Mouse (Mus musculus) forebrain, embryonic 10.5 days (tissue): Measurements from ENCODE around the gene BC051665. TPM values are rescaled to one million over a fixed set of nuclear protein-coding genes. Genes with fewer than 3 reads are reported as not detected.
A peak's percentile ranks its signal among the peaks of the same experiment; 100 is the strongest.

Source experiments
- DNase-seq: peaks from one replicate; pipeline ENCODE4 v3.0.0-alpha.2; 2017; ENCODE audit warnings: low spot score; ENCODE audit errors: extremely low spot score
- H3K27ac ChIP-seq: fragments of 300-500 bp; sonication (generic); 2 replicates; pipeline ENCODE4 v1.5.1; 2016; ENCODE audit warnings: mild to moderate bottlenecking
- H3K27me3 ChIP-seq: fragments of 300-500 bp; sonication (generic); 2 replicates; pipeline ENCODE4 v1.6.1; 2016; ENCODE audit warnings: mild to moderate bottlenecking; ENCODE audit not compliant: poor library complexity, severe bottlenecking
- H3K36me3 ChIP-seq: fragments of 300-500 bp; sonication (generic); replicated peaks from 2 replicates; pipeline ENCODE4 v1.6.1; 2016; ENCODE audit warnings: mild to moderate bottlenecking, moderate library complexity
- H3K4me1 ChIP-seq: fragments of 300-500 bp; sonication (generic); 2 replicates; pipeline ENCODE4 v1.6.1; 2016
- H3K4me3 ChIP-seq: fragments of 300-500 bp; sonication (generic); 2 replicates; pipeline ENCODE4 v1.5.1; 2016; ENCODE audit warnings: mild to moderate bottlenecking, moderate library complexity
- H3K9me3 ChIP-seq: fragments of 300-500 bp; sonication (generic); 2 replicates; pipeline ENCODE4 v1.6.1; 2016; ENCODE audit warnings: mild to moderate bottlenecking, moderate library complexity
- WGBS: fragments of 180-500 bp; shearing (Covaris S2); methylation state at CpG from one replicate; pipeline ENCODE4 v1.1.7; 2016; 5-methylcytosine and 5-hydroxymethylcytosine counted together
- polyA plus RNA-seq: library from polyadenylated mRNA; unstranded; fragments of >200 nt; fragmentation: Nextera tagmentation; extraction: Ambion mirVana; gene quantifications from 2 replicates; pipeline ENCODE4 v1.2.1, GENCODE M21; 2016

Gene BC051665
- polyA plus RNA-seq, 1 experiment from 2014 or later = not detected

DNA sequence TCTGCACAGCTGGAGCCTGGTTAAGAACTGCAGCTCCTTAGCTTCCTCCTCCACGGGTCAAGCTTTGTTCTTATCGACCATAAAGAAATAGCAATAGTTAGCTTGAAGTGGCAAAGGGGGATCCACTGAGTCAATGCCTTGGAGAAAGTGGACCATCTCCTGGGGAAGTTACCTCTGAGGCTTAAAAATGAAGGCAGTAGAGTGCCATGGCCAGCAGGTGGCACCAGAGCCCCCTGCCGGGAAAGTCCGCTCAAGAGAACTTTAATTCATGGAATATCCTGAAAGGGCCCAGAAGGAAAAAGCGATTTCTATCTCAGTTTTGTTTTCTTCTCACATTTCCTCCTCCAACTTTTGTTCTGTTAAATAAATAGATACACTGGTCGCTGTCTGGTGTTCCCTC, 27.0 kb downstream of the BC051665 start:
- DNase-seq = peak; percentile 51
- Histone ChIP-seq H3K4me1 (no peaks in the 10 kb centered on the region), H3K4me3 (no peak overlapping the region), H3K27me3 (no peaks in the 10 kb centered on the region), H3K9me3 (no peaks in the 10 kb centered on the region), H3K27ac (no peak overlapping the region), H3K36me3 (peaks cover 45% of the 10 kb centered on the region)
- 44% methylated on average over 6 of the region's 6 CpGs for WGBS

DNA sequence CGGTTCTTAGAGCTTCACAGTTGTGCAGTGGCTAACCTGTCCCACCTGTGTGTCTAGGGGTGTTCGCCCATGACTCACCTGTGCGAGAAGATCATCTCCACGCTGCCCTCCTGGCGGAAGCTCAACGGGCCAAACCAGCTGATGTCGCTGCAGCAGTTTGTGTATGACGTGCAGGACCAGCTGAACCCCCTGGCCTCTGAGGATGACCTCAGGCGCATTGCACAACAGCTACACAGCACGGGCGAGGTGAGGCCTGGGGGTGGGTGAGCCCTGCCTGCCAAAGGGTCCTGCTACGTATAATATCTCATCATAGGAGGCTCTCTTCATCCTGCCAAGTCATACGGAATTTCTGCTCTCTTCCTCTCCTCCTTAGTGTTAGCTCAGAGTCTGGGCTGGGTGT, 28.9 kb downstream of the BC051665 start:
- Histone ChIP-seq H3K4me1 (no peaks in the 10 kb centered on the region), H3K9me3 (peaks cover 4% of the 10 kb centered on the region; the same call in 1 of the 2 replicates), H3K27me3 (no peaks in the 10 kb centered on the region), H3K27ac (no peak overlapping the region), H3K4me3 (no peak overlapping the region), H3K36me3 (peaks cover 52% of the 10 kb centered on the region)
- WGBS = 91% methylated on average over 13 of the region's 13 CpGs
- DNase-seq = no peak

DNA sequence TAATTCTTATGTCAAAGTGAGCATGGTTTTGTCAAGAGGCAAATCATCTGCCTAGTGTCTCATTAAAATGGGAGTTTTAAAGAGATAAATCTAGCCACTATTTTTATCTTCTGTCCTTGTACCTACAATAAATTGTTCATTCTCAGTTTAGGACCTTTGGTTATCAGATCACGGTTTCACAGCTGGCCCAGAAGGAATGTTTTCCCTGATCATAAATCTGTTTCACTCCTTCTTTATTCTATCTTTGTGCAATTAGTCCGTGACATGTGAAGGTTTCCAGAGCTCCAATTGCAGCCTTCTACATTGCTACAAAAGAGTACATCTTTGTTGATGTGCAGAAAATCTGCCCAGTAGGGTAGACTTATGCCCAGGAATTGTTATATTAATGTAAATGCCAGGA, 30.9 kb downstream of the BC051665 start:
- no peaks in the 10 kb centered on the region for H3K27me3 ChIP-seq
- 85% methylated on average over 2 of the region's 2 CpGs for WGBS
- no peaks in the 10 kb centered on the region for H3K4me1 ChIP-seq
- no peak for DNase-seq
- peaks cover 53% of the 10 kb centered on the region for H3K36me3 ChIP-seq
- no peak overlapping the region for H3K27ac ChIP-seq
- peaks cover 6% of the 10 kb centered on the region; the same call in 1 of the 2 replicates for H3K9me3 ChIP-seq
- H3K4me3 ChIP-seq = no peak overlapping the region

DNA sequence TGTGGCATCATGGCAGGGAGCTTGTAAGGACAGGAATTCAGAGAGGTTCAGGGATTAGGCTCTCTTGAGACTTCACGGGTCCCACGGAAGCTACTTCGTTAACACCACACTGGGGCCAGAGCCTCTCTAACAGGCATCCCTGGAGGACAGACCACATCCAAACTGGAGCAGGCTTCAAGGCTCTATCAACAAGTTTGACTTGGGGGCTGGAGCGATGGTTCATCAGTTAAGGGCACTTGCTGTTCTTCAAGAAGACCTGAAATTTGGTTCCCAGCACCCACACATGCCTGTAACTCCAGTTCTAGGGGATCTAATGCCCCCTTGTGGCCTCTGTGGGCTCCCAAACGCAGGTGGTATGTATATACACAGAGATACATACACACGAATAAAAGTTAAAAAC, 32.9 kb downstream of the BC051665 start:
- WGBS = 93% methylated on average over 6 of the region's 6 CpGs
- Histone ChIP-seq H3K4me3 (no peak overlapping the region), H3K27me3 (no peaks in the 10 kb centered on the region), H3K4me1 (no peaks in the 10 kb centered on the region), H3K27ac (no peak overlapping the region), H3K9me3 (peaks cover 6% of the 10 kb centered on the region; the same call in 1 of the 2 replicates), H3K36me3 (peaks cover 70% of the 10 kb centered on the region)
- no peak for DNase-seq

DNA sequence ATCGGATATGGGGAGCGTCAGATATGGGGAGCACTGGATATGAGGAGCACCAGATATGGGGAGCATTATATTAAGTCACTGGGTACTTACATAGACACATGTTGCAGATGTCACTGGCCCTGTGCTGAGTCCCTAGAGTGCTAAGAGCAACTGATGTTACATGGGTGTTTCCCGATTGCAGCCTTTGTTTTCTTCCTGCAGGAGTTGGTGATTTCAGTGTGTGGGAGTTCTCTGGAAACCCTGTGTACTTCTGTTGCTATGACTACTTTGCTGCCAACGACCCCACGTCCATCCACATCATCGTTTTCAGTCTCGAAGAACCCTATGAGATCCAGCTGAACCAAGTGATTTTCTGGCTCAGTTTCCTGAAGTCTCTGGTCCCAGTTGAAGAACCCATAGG, 35.2 kb downstream of the BC051665 start:
- Histone ChIP-seq H3K4me1 (no peaks in the 10 kb centered on the region), H3K36me3 (peaks cover 70% of the 10 kb centered on the region), H3K9me3 (peaks cover 6% of the 10 kb centered on the region; the same call in 1 of the 2 replicates), H3K27ac (no peak overlapping the region), H3K27me3 (no peaks in the 10 kb centered on the region), H3K4me3 (no peak overlapping the region)
- no peak for DNase-seq
- 91% methylated on average over 7 of the region's 7 CpGs for WGBS

DNA sequence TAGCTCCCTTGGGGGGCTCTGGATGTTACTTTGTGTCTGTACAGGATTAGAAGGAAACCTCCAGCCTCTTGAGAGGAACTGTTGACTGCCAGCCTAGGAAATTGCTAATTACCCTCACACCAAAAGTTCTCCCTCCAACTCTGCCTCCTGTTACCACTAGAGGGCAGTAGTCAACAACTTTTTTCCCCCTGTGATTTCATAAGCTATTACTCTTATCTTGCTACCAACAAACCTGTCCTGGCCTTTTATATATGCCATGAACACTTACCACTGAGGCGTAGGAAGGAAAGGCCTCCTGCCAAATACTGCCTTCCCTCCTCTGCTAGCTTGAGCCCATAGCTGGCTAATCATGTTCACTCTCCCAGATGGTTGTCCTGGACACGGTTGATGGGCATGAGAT, 37.6 kb downstream of the BC051665 start:
- H3K9me3 ChIP-seq = peaks cover 6% of the 10 kb centered on the region; the same call in 1 of the 2 replicates
- H3K36me3 ChIP-seq = peaks cover 57% of the 10 kb centered on the region
- no peak overlapping the region for H3K4me3 ChIP-seq
- H3K4me1 ChIP-seq = peaks cover 4% of the 10 kb centered on the region; the same call in 1 of the 2 replicates
- H3K27ac ChIP-seq = no peak overlapping the region
- DNase-seq = no peak
- 92% methylated on average over 2 of the region's 2 CpGs for WGBS
- H3K27me3 ChIP-seq = no peaks in the 10 kb centered on the region

DNA sequence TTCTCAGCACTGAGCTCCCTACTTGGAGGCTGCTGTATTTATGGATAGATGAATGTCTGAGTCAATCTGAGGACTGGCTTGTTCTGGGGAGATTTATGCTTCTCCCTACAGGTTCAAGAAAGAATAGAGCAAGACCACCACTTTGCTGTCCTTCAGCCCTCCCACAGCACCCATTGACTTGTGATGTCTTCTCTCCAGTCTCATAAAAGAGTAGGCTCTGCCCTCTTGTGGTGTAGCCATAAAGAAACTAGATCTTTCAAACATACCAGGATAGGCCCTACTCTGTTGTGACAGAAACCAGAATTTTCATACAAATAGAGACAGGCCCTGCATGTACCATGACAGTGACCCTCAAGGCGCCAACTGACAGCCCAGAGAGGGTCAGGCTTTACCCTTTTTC, 39.0 kb downstream of the BC051665 start:
- Histone ChIP-seq H3K27me3 (no peaks in the 10 kb centered on the region), H3K27ac (no peak overlapping the region), H3K36me3 (peaks cover 43% of the 10 kb centered on the region), H3K9me3 (peaks cover 1% of the 10 kb centered on the region; the same call in 1 of the 2 replicates), H3K4me1 (peaks cover 7% of the 10 kb centered on the region; the same call in 1 of the 2 replicates), H3K4me3 (no peak overlapping the region)
- DNase-seq = no peak
- WGBS = 95% methylated on average over 1 of the region's 1 CpGs

DNA sequence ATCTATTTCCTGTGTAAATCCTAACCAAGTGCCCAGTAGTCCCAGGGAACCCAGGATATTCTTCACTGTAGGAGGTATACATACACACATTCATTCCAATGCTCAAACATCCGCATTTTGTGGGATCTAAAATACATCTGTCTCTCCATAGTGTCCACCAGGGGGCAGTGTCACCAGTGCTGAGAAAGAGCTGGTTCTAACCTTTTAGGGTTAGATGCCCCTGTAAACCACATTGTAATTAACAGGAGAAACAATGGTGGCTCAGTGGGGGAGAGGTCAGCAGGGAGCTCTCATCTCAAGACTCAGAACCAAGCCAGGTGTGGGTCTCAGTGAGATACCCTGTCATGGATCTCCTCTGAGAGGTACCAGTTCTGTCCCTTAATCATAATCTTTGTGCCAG, 39.9 kb downstream of the BC051665 start:
- Histone ChIP-seq H3K36me3 (peaks cover 37% of the 10 kb centered on the region), H3K4me3 (no peak overlapping the region), H3K4me1 (peaks cover 7% of the 10 kb centered on the region; the same call in 1 of the 2 replicates), H3K27me3 (no peaks in the 10 kb centered on the region), H3K27ac (no peak overlapping the region), H3K9me3 (no peaks in the 10 kb centered on the region)
- DNase-seq = peak; percentile 43
- WGBS = 51% methylated on average over 1 of the region's 1 CpGs

DNA sequence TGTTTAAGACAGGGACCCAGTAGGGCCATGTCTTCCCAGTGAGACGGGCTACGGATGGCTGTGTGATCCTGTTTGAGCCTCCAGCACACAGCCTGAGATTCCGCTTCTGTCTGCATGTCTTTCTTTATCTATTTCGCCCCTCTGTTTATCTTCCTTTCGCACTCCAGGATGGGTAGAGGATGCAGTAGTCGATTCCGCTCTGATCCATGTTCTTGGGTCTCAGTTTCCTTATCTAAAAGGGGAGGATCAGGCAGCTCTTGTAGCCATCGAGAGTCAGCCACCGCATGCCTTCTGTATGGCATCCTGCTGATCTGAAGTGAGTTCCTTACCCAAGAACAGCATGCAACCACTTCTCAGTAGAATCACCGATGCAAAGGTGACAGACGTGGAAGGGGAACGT, 40.8 kb downstream of the BC051665 start:
- Histone ChIP-seq H3K36me3 (peaks cover 33% of the 10 kb centered on the region), H3K27ac (no peak overlapping the region)

DNA sequence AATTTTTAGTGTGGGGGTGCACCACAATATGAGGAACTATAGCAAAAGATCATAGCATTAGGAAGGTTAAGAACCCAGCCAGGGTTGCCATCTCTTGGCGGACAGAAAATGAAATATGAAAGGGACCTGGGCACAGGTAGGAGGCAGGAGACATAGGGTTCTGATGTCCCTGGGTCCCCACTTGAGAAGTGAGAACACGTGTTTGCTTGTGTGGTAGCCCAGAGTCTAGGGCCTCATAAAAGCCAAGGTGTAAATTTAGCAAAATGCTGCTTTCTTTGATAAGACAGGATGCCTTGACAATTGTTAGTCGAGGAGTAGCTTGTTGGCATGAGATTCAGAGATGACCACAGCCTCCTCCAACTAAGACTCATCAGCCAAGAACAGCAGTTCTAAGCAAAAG, 41.4 kb downstream of the BC051665 start:
- Histone ChIP-seq H3K9me3 (no peaks in the 10 kb centered on the region), H3K36me3 (peaks cover 34% of the 10 kb centered on the region), H3K27me3 (no peaks in the 10 kb centered on the region), H3K27ac (no peak overlapping the region), H3K4me3 (no peak overlapping the region), H3K4me1 (peaks cover 7% of the 10 kb centered on the region; the same call in 1 of the 2 replicates)
- DNase-seq = no peak
- WGBS = 90% methylated on average over 3 of the region's 3 CpGs

More for the DNA sequence above, 40.8 kb downstream of the BC051665 start:
- WGBS = 88% methylated on average over 12 of the region's 12 CpGs
- no peak for DNase-seq
- no peaks in the 10 kb centered on the region for H3K27me3 ChIP-seq
- H3K4me1 ChIP-seq = peaks cover 7% of the 10 kb centered on the region; the same call in 1 of the 2 replicates
- no peaks in the 10 kb centered on the region for H3K9me3 ChIP-seq
- no peak overlapping the region for H3K4me3 ChIP-seq

DNA sequence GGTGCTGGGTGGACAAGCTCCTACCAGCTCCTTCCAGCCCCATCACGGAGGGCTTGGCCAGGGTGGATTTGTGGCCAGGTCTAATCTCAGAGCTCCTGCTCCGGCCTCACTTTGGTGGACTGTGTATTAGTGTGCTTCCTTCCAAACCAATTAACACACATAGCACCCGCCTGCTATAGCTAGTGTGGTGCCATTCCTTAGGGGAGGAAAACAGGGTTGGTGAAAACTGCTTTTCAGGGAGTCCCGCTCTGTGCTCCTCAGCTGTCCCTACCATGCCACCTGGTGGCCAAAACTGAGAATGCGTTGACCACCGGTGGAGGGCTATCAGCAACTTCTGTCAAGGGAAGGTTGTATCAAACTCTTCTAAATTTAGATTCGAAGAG, 42.1 kb downstream of the BC051665 start:
- Histone ChIP-seq H3K36me3 (peaks cover 35% of the 10 kb centered on the region), H3K4me1 (peaks cover 7% of the 10 kb centered on the region; the same call in 1 of the 2 replicates), H3K4me3 (no peak overlapping the region), H3K27me3 (no peaks in the 10 kb centered on the region), H3K9me3 (no peaks in the 10 kb centered on the region), H3K27ac (no peak overlapping the region)
- DNase-seq = peak; percentile 78
- WGBS = 40% methylated on average over 7 of the region's 7 CpGs

DNA sequence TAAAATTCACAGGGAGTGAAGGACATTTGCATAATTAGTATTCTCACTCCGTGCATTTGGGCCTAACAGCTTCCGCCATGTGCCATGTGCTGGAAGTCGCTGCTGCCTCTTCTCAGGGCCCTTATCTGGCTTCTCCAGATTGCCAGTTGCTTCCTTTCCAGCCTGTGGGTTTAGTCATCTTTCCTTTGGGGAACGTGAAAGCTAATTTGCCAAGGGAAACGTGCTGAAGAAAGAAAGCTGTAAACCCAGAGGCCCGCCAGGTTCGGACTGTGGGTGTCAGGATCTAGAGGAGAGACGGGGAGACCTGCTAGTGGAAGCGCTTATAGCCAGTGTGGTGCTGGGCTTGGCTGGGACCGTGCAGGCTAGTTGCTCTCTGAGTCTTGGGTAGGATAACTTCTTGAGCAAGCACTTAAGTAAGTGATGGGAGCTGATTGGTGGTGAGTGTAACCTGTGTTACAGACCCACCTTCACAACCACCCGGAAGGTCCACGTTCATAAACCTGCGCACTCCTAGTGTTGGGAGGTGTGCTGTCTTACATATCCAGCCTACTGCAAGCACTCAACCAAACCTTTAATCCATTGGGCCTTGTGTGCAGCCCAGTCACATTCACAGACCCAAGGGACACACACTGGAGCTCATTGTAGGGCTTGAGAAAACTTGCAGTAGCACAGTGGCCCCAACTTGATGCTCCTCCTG, 42.6 kb downstream of the BC051665 start:
- Histone ChIP-seq H3K4me1 (peaks cover 7% of the 10 kb centered on the region), H3K4me3 (no peak overlapping the region), H3K27me3 (no peaks in the 10 kb centered on the region), H3K36me3 (peaks cover 30% of the 10 kb centered on the region), H3K9me3 (no peaks in the 10 kb centered on the region), H3K27ac (no peak overlapping the region)
- no peak for DNase-seq
- WGBS = 87% methylated on average over 13 of the region's 13 CpGs

DNA sequence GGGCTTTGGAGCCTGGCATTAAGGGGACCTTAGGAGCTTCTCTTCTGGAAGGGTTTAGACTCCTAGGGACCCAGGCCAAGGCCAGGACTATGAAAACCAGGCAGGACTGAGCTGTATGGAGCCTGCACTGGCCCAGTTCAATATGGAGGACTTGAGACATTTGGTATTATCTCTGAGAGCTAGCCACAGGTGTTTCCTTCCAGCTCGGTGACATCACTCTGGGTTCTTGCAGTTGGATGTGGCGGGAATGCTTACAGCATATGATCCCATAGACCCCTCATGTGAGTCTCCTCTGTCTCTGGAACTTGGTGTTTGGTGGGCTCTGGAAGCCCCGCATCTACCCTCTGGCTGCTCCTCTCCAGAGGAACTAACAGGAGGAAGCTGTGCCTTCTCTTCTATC, 43.6 kb downstream of the BC051665 start:
- Histone ChIP-seq H3K27me3 (no peaks in the 10 kb centered on the region), H3K4me1 (peaks cover 15% of the 10 kb centered on the region), H3K36me3 (peaks cover 21% of the 10 kb centered on the region), H3K9me3 (no peaks in the 10 kb centered on the region), H3K27ac (no peak overlapping the region), H3K4me3 (no peak overlapping the region)
- DNase-seq = no peak
- WGBS = 90% methylated on average over 3 of the region's 3 CpGs
